Mouse (Mus musculus) yolk sac, embryonic 10.5 days (tissue): ENCODE data around the gene Itpk1.
A peak's percentile ranks its signal among the peaks of the same experiment; 100 is the strongest.

Source experiments
- DNase-seq: peaks from one replicate; pipeline ENCODE4 v3.0.0-alpha.2; 2017; ENCODE audit warnings: low spot score

Itpk1 gene

GRCm38 (mm10) chr12:102593699-102594098, 111.0 kb downstream of the Itpk1 start:
- DNase-seq = no peak

GRCm38 (mm10) chr12:102590711-102591360, 113.9 kb downstream of the Itpk1 start:
- no peak for DNase-seq

- no peak for DNase-seq
These were observed 117.6 kb downstream of the Itpk1 start for GRCm38 (mm10) chr12:102587106-102587505.

- DNase-seq = no peak
These were observed 118.3 kb downstream of the Itpk1 start for GRCm38 (mm10) chr12:102586286-102586881.

- DNase-seq = no peak
These were observed 119.3 kb downstream of the Itpk1 start for GRCm38 (mm10) chr12:102585390-102585789.

GRCm38 (mm10) chr12:102582441-102582840, 122.3 kb downstream of the Itpk1 start:
- DNase-seq = no peak

GRCm38 (mm10) chr12:102581579-102582196, 123.0 kb downstream of the Itpk1 start:
- DNase-seq = no peak

GRCm38 (mm10) chr12:102579041-102579440, 125.7 kb downstream of the Itpk1 start:
- no peak for DNase-seq

- no peak for DNase-seq
These were observed 127.9 kb downstream of the Itpk1 start for GRCm38 (mm10) chr12:102576659-102577398.

GRCm38 (mm10) chr12:102575541-102576329, 129.0 kb downstream of the Itpk1 start:
- no peak for DNase-seq

GRCm38 (mm10) chr12:102573036-102573435, 131.7 kb downstream of the Itpk1 start:
- no peak for DNase-seq

GRCm38 (mm10) chr12:102571666-102572065, 133.1 kb downstream of the Itpk1 start:
- DNase-seq = no peak

GRCm38 (mm10) chr12:102570734-102571133, 134.0 kb downstream of the Itpk1 start:
- no peak for DNase-seq

GRCm38 (mm10) chr12:102570111-102570510, 134.6 kb downstream of the Itpk1 start:
- DNase-seq = no peak

GRCm38 (mm10) chr12:102568219-102568618, 136.5 kb downstream of the Itpk1 start:
- DNase-seq = no peak

GRCm38 (mm10) chr12:102566951-102567350, 137.8 kb downstream of the Itpk1 start:
- DNase-seq = no peak

GRCm38 (mm10) chr12:102565086-102565485, 139.6 kb downstream of the Itpk1 start:
- DNase-seq = no peak

GRCm38 (mm10) chr12:102557372-102557771, 147.4 kb downstream of the Itpk1 start:
- no peak for DNase-seq

GRCm38 (mm10) chr12:102555850-102556249, 148.9 kb downstream of the Itpk1 start:
- no peak for DNase-seq

- peak; percentile 75 for DNase-seq
These were observed 149.8 kb downstream of the Itpk1 start, which contains the start of gene Chga for GRCm38 (mm10) chr12:102554721-102555516. Gene Chga, plus strand, starts transcription at chr12:102554969.

- DNase-seq = no peak
These were observed 150.9 kb downstream of the Itpk1 start for GRCm38 (mm10) chr12:102553705-102554275.
